Mouse (Mus musculus): ENCODE results near the gene Ccdc27.

DNA sequence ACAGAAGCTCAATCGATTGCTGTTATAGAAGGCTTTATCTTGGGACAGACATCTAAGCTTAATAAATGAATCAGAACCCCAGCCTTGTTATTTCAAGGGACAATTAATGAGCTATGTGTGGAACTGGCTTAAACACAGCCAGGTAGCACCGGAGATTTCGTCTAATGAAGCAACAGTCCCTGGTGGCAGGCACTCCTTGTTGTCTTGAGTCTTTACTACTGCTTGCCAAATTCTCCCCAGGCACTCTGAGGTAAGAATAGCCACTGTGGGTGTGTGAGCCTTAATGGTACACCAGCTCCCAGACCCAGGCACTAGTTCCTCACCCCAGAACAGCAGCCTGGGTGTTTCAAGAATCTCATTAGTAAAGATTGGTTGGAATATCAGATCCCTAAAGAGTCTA is 8.9 kb upstream of the Ccdc27 start:
- TF ChIP-seq CTCF (conservative IDR thresholded peaks at IDR 0.05; ENCODE audit: low read length) (no peak), NANOG (IDR thresholded peaks at IDR 0.05; ENCODE audit: borderline replicate concordance, low read length) (no peak)

Data from E14TG2a.4 (cell line).